Mouse (Mus musculus) stomach, embryonic 14.5 days (tissue): ENCODE data around the gene Tmem178b. TPM values are rescaled to one million over a fixed set of nuclear protein-coding genes. Genes with fewer than 3 reads are reported as not detected.

ENCODE experiments used
- ATAC-seq: fragments of 200-750 bp; cut with Nextera tagmentation; 2 replicates; pipeline ENCODE4 v1.8.0; 2017; ENCODE audit warnings: low read depth, moderate TSS enrichment; ENCODE audit not compliant: insufficient number of reproducible peaks, insufficient read depth, low FRiP score
- H3K27ac ChIP-seq: fragments of 300-500 bp; sonication (generic); 2 replicates; pipeline ENCODE4 v1.5.1; 2014; ENCODE audit warnings: mild to moderate bottlenecking, low read length, moderate library complexity, mixed read lengths
- H3K27me3 ChIP-seq: fragments of 300-500 bp; sonication (generic); 2 replicates; pipeline ENCODE4 v1.6.1; 2014; ENCODE audit warnings: low read length, control low read depth, mixed read lengths; ENCODE audit not compliant: control insufficient read depth, insufficient read depth
- H3K36me3 ChIP-seq: fragments of 300-500 bp; sonication (generic); 2 replicates; pipeline ENCODE4 v1.6.1; 2014; ENCODE audit warnings: mild to moderate bottlenecking, control low read depth, low read length, moderate library complexity, mixed read lengths; ENCODE audit not compliant: control insufficient read depth, insufficient read depth
- H3K4me1 ChIP-seq: fragments of 300-500 bp; sonication (generic); 2 replicates; pipeline ENCODE4 v1.6.1; 2014; ENCODE audit warnings: low read length, control low read depth, mixed read lengths; ENCODE audit not compliant: control insufficient read depth, insufficient read depth
- H3K4me2 ChIP-seq: fragments of 300-500 bp; sonication (generic); replicated peaks from 2 replicates; pipeline ENCODE4 v1.6.1; 2014; ENCODE audit warnings: low read depth, low read length, control low read depth
- H3K4me3 ChIP-seq: fragments of 300-500 bp; sonication (generic); 2 replicates; pipeline ENCODE4 v1.5.1; 2014; ENCODE audit warnings: low read depth, low read length, control low read depth
- H3K9ac ChIP-seq: fragments of 300-500 bp; sonication (generic); replicated peaks from 2 replicates; pipeline ENCODE4 v1.6.1; 2014; ENCODE audit warnings: low read depth, mild to moderate bottlenecking, control low read depth, low read length, moderate library complexity, mixed read lengths
- H3K9me3 ChIP-seq: fragments of 300-500 bp; sonication (generic); 2 replicates; pipeline ENCODE4 v1.6.1; 2016; ENCODE audit warnings: low read depth, low read length, control low read depth; ENCODE audit not compliant: control insufficient read depth
- WGBS: fragments of 180-500 bp; shearing (Covaris S2); extraction: QIAGEN DNeasy Blood & Tissue Kit; methylation state at CpG from one replicate; pipeline ENCODE4 v1.1.7; 2014; 5-methylcytosine and 5-hydroxymethylcytosine counted together
- polyA plus RNA-seq: library from polyadenylated mRNA; unstranded; fragments of >200 nt; fragmentation: Nextera tagmentation; extraction: Ambion mirVana; gene quantifications from 2 replicates; pipeline ENCODE4 v1.2.1, GENCODE M21; 2014

The Tmem178b gene
- polyA plus RNA-seq, 1 experiment from 2014 or later: 1.5 TPM

DNA sequence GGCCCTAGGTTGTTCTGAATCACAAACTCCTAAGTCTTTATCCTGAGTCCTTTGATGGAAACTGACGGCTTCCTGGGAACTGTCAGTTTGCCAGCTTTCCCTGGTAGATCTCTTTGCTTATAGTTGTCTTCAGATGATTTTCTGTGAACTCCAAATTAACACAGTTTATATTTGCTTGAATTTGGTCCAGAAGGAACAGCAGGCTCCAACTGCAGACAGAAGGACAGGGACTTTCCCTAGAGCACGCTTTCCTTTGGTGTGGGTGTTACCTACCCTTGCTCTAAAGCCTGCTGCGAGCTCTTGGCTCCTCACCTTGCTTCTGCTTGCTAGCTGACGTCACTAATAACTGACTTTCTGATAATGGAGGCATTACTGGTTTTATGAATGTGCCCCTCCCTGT lies 105.9 kb downstream of the Tmem178b start:
- Histone ChIP-seq H3K9me3 (no peaks in the 10 kb centered on the region), H3K9ac (no peak overlapping the region), H3K27ac (no peak overlapping the region), H3K4me2 (no peak overlapping the region), H3K36me3 (no peaks in the 10 kb centered on the region), H3K4me3 (no peak overlapping the region), H3K27me3 (no peaks in the 10 kb centered on the region), H3K4me1 (no peaks in the 10 kb centered on the region)
- WGBS: 76% methylated on average over 4 of the region's 4 CpGs
- no peak for ATAC-seq

DNA sequence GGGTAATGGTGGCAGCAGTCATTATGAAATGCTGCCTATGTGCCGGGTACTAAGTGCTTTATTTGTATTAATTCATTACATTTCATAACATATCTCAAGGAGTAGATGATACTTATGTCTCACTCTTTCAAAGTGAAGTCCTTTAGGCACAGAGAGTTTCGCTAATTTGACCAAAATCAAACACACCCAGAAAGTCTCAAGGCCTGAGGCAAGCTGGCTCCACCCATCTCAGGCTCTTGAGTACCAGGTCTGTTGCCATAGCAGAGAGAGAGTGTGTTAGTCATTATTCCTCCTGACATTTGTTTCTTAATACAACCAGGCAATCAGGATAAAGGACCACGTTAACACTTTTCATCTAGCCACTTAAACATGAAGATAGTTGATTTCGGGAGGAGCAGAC lies 117.7 kb downstream of the Tmem178b start:
- no peaks in the 10 kb centered on the region for H3K9me3 ChIP-seq
- no peaks in the 10 kb centered on the region for H3K36me3 ChIP-seq
- no peak for ATAC-seq
- no peak overlapping the region for H3K4me2 ChIP-seq
- no peak overlapping the region for H3K27ac ChIP-seq
- H3K4me3 ChIP-seq: no peak overlapping the region
- no peaks in the 10 kb centered on the region for H3K4me1 ChIP-seq
- H3K9ac ChIP-seq: no peak overlapping the region
- no peaks in the 10 kb centered on the region for H3K27me3 ChIP-seq
- WGBS: 64% methylated on average over 4 of the region's 4 CpGs

DNA sequence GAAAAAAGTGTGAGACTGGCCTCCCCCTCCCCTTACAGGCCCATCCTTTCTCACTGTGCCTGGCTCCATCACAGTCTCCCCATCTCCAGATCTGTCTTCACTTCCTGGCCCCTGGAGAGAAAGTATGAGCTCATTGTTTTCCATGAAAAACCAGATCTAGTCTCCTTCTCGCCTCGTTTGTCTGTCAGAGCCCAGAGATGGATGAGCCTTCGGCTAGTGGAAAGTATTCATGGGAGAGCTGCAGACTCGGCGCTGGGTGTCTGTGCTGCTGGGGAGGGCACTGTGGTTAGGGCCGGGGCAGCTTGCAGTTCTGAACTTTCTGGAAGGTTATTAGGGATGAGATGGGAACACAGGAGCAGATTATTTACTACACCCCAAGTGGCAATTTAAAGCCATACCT lies 118.9 kb downstream of the Tmem178b start:
- WGBS: 37% methylated on average over 6 of the region's 6 CpGs
- ATAC-seq: no peak
- no peak overlapping the region for H3K9ac ChIP-seq
- H3K27me3 ChIP-seq: no peaks in the 10 kb centered on the region
- no peak overlapping the region for H3K27ac ChIP-seq
- no peaks in the 10 kb centered on the region for H3K9me3 ChIP-seq
- no peaks in the 10 kb centered on the region for H3K36me3 ChIP-seq
- H3K4me2 ChIP-seq: no peak overlapping the region
- H3K4me1 ChIP-seq: no peaks in the 10 kb centered on the region
- no peak overlapping the region for H3K4me3 ChIP-seq

DNA sequence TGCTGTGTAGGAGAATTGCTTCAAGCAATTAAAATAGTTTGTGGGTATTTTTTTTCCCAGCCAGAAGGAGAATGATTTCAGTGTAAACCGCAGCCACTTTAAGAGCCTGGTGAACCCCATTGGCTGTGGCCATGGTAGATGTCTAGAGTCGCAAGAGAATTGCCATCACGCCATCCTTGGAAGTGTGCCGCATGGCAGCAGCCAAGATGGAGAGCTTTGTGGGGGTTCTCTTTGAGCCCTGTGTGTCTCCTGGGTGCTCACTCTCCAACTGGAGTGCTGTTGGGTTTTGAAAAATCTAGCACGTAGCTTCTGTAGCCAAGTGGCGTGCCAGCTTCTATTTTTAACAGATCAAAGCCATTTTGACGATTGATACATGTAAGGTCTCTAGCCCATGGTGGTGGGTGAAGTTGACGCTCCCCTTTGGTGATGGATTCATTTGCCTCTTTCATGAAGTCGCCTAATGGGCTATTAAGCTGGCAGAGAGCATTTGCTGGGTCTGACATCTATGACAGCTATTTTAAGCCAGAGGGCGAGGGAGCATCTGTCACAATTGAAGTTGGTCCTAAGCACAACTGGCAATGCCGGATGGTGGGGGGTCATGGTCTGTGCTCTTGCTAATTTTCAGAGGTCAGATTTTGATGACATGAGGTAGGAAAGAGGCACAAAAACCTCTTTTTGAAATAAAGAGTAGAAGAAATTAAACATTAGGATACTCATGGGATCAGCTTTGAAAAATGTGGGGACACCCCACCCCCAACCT lies 133.1 kb downstream of the Tmem178b start:
- no peak overlapping the region for H3K4me3 ChIP-seq
- no peaks in the 10 kb centered on the region for H3K27me3 ChIP-seq
- H3K4me2 ChIP-seq: no peak overlapping the region
- H3K9ac ChIP-seq: no peak overlapping the region
- no peaks in the 10 kb centered on the region for H3K4me1 ChIP-seq
- no peaks in the 10 kb centered on the region for H3K36me3 ChIP-seq
- H3K9me3 ChIP-seq: no peaks in the 10 kb centered on the region
- no peak for ATAC-seq
- 72% methylated on average over 11 of the region's 11 CpGs for WGBS
- no peak overlapping the region for H3K27ac ChIP-seq

DNA sequence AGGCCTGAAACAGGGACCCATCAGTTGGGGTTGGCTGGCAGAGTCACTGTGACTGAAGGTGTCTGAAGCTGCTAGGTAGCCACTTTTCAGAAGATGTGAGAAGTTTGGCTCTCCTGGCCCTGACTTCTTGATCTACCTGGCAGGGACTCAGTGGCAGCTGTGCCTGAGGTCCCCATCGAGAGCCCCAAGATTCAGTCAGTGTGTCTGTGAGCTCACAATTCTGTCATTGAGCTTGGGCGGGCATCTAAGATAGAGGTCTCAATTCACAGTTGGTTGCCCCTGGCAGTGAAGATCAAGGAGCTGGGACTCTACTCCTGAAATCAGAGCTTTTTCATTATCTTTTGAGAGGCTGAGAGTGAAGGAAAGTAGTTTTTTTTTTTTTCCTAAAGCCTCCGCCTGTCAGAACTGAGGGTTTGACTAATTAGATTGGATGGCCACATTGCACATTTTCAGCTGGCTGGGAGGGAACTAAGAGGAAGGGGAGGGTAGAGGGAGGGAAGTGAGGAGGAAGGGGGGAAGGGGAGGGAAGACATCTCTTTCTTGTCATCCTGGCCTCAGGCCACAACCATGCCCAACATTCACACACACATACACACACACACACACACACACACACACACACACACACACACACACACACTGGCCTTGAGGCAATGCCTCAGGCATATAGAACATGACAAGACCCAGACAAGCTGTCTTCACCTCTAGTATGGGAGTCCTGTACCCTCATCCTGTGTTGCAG lies 135.3 kb downstream of the Tmem178b start:
- WGBS: 64% methylated on average over 3 of the region's 3 CpGs
- no peaks in the 10 kb centered on the region for H3K4me1 ChIP-seq
- H3K27me3 ChIP-seq: no peaks in the 10 kb centered on the region
- no peak for ATAC-seq
- H3K9me3 ChIP-seq: no peaks in the 10 kb centered on the region
- H3K27ac ChIP-seq: no peak overlapping the region
- no peak overlapping the region for H3K4me3 ChIP-seq
- no peak overlapping the region for H3K4me2 ChIP-seq
- H3K36me3 ChIP-seq: no peaks in the 10 kb centered on the region
- H3K9ac ChIP-seq: no peak overlapping the region

DNA sequence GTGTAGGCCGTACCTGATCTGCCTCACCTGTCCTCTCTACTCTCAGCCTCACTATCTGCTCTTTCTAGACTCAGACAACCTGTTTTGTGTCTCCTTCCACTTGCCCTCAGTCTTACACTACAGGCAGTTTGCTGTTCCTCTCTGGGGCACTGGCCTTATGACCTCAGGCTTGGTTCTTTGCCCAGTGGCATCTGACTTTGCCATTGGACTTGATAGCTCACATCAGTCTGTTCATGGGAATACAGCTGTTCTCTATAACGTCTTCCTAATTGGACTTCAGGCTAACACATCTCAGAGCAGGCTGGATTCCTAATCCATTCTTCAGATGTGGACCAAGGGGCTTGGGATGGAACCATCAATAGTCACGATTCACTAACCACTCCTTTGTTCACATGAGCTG lies 136.6 kb downstream of the Tmem178b start:
- WGBS: 74% methylated on average over 3 of the region's 3 CpGs

DNA sequence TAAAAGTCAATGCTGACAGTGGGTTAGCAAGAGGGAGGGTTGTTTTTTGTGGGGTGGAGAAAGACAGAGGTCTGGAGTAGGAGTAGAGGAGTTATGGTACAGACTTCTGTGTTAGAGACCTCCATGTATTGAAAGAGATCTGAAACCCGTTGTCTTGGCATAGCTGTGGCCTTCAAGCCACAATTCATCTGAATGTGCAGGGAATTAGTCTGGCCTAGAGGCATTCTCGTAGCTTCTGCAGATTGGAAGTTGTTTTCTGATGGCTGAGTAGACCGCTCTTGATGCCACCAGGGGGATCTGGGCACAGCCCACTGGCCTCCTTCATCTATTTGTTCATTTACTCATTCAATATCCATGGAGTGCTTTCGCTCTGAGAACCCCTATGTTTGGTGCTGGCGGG lies 138.0 kb downstream of the Tmem178b start:
- WGBS: 86% methylated on average over 5 of the region's 5 CpGs
- H3K9ac ChIP-seq: no peak overlapping the region
- ATAC-seq: no peak
- no peaks in the 10 kb centered on the region for H3K4me1 ChIP-seq
- H3K4me3 ChIP-seq: no peak overlapping the region
- H3K27me3 ChIP-seq: no peaks in the 10 kb centered on the region
- H3K4me2 ChIP-seq: no peak overlapping the region
- H3K9me3 ChIP-seq: no peaks in the 10 kb centered on the region
- no peaks in the 10 kb centered on the region for H3K36me3 ChIP-seq
- H3K27ac ChIP-seq: no peak overlapping the region

More for the DNA sequence above, 136.6 kb downstream of the Tmem178b start:
- ATAC-seq: no peak
- Histone ChIP-seq H3K27ac (no peak overlapping the region), H3K4me1 (no peaks in the 10 kb centered on the region), H3K9ac (no peak overlapping the region), H3K9me3 (no peaks in the 10 kb centered on the region), H3K36me3 (no peaks in the 10 kb centered on the region), H3K4me2 (no peak overlapping the region), H3K27me3 (no peaks in the 10 kb centered on the region), H3K4me3 (no peak overlapping the region)

DNA sequence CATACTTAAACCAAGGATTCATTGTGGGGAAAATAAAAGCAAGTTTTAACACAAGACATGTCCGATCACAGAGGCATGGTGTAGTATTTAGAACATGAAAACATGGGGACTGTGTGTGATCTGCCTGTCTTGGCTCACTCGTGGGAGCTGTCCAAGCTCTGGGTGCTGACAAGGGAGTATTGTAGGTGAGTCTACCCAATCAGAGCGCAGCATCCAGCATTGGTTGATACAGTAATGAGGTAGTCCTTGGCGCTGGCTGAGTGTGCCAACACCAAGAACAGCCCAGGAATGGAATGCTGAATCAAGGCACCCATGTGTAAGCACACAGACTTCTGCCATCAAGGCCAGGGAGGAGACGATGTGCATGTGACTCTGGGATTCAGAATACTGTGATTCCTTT lies 138.5 kb downstream of the Tmem178b start:
- 68% methylated on average over 5 of the region's 5 CpGs for WGBS
- Histone ChIP-seq H3K27ac (no peak overlapping the region), H3K36me3 (no peaks in the 10 kb centered on the region), H3K4me1 (no peaks in the 10 kb centered on the region), H3K4me2 (no peak overlapping the region), H3K9ac (no peak overlapping the region), H3K4me3 (no peak overlapping the region), H3K9me3 (no peaks in the 10 kb centered on the region), H3K27me3 (no peaks in the 10 kb centered on the region)
- ATAC-seq: peak; percentile 42; the same call in 1 of the 2 replicates
